Mouse (Mus musculus) forebrain, embryonic 14.5 days (tissue): Measurements from ENCODE around the gene Olfr1333. TPM values are rescaled to one million over a fixed set of nuclear protein-coding genes. Genes with fewer than 3 reads are reported as not detected.

ENCODE experiments used
- polyA plus RNA-seq: library from polyadenylated mRNA; unstranded; fragments of >200 nt; fragmentation: Nextera tagmentation; extraction: Ambion mirVana; gene quantifications from 2 replicates; pipeline ENCODE4 v1.2.1, GENCODE M21; 2014

Olfr1333 gene
- polyA plus RNA-seq, 1 experiment from 2014 or later, result not detected

Other genes starting within 250 kb of the Olfr1333 start
- 0.81 and 0.91 TPM in 2 replicates for gene Cfap57, start 215.5 kb downstream of the Olfr1333 start, polyA plus RNA-seq
- 167 and 176 TPM in 2 replicates for gene Ebna1bp2, start 215.5 kb downstream of the Olfr1333 start, polyA plus RNA-seq
- not detected in 2 replicates for gene Olfr62, start 177.3 kb downstream of the Olfr1333 start, polyA plus RNA-seq
- not detected in 2 replicates for gene Olfr1342, start 143.5 kb downstream of the Olfr1333 start, polyA plus RNA-seq
- gene Olfr1341, start 132.8 kb downstream of the Olfr1333 start, polyA plus RNA-seq, result not detected in 2 replicates
- not detected in 2 replicates for gene Olfr1340, start 116.1 kb downstream of the Olfr1333 start, polyA plus RNA-seq
- not detected in 2 replicates for gene Olfr1339, start 104.1 kb downstream of the Olfr1333 start, polyA plus RNA-seq
- gene Olfr1338, start 77.5 kb downstream of the Olfr1333 start, polyA plus RNA-seq, result not detected in 2 replicates
- gene Olfr1337, start 53.7 kb downstream of the Olfr1333 start, polyA plus RNA-seq, result not detected in 2 replicates
- not detected in 2 replicates for gene Olfr1335, start 26.3 kb downstream of the Olfr1333 start, polyA plus RNA-seq
- gene Olfr1331, start 28.4 kb upstream of the Olfr1333 start, polyA plus RNA-seq, result not detected in 2 replicates
- not detected in 2 replicates for gene Olfr1330, start 52.3 kb upstream of the Olfr1333 start, polyA plus RNA-seq
- gene Olfr1329, start 81.2 kb upstream of the Olfr1333 start, polyA plus RNA-seq, result not detected in 2 replicates
- not detected in 2 replicates for gene Olfr1328, start 102.3 kb upstream of the Olfr1333 start, polyA plus RNA-seq
- gene Lao1, start 125.3 kb upstream of the Olfr1333 start, polyA plus RNA-seq, result 0.11 and 0.42 TPM in 2 replicates